Mouse (Mus musculus) cerebellum, adult 18-20 months (tissue): ENCODE data around the gene Tns1.

Experiments
- DNase-seq, 2 experiments: peaks; one replicate each; pipeline ENCODE4 v3.0.0; 2021

Tns1 gene

DNA sequence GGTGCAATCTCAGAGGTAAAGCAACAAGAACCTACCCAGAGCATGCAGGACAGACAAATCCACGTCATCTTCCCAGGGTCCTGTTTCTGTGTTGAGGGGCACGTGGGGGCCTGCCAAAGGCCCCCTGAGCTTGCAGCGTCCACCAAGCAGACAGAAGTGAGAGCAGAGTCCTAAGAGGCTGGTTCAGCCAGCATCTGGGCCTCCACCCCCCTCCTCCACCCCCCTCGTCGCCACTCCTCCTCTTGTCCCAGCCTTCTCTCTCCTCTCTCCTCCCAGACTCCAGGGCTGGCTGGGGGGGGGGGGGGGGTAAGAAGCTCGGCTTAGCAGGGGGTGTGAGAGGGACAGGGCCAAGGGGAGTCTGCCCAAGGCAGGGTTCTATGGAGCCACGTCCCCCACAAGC, 33.1 kb downstream of the Tns1 start:
- DNase-seq, result no peak

DNA sequence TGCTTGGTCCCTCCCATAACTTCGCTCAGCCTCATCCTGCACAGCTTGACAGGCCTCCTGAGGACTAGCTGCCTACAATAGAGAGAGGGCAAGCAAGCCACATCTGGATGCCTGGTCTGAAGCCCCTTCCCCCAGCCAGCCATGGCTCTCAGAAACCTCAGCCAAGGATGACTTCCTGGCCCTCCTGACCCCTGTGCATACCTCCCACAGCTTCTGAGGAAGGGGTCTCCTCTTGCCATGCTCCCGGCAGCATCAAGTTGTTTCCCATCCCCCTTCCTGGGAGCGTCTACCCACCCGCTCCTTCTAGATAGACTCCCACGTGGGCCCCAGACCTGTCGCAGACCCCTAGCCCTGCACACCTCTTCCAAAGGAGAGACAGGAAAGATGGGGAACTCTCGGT, 33.9 kb downstream of the Tns1 start:
- DNase-seq, result no peak

DNA sequence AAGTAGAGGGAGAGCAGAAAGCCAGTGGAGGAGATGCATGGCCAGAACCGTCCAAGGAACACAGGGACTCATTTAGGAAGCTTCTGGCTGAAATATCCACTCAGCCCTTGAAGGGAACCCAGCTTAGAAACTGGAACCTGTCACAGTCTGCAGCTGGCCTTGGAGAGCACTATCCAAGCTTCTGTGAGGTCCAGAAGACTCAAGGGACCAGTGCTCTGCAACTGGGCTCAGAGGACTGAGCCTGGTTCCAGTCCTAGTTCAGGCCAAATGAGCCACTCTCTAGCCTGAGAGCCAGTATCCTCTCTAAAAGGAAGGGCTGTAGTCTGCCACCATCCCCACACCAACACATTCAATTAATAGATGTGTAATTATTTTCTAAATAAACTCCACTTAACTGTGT, 35.7 kb downstream of the Tns1 start:
- no peak for DNase-seq

DNA sequence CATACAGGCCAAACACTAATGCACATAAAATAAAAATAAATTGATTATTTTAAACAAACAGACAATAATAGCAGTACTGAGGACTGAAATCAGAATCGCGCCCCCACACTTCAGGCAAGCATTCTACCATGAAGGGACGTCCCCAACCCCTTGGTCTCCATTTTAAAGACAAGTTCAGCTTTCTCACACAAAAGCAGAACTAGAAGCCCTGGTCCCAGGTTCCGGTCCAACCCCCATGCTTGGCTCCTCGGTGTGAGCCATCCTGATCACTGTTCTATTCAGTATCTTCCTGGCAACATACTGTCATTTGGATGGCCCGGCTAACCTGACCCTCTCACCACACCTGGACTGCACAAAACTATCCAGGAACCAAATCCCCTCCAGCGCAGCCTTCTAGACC, 38.7 kb downstream of the Tns1 start:
- no peak for DNase-seq

DNA sequence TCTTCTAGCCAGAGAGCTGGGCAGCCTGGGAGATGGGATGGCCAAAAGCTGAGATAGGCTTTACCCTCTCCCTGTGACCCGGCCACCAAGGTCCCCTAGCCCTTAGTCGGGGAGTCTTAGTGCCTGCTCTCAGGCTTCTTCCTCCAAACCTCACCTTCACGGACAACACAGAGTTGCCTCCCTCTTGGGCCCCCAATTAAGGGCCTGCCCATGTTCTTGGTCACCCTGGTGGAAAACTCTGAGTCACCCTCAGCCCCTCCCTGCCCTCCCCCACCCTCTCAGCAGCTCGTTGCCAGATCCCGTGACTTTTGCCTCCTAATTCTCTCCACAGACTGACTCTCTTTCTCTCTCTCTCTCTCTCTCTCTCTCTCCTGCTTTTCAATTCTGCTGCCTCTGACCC, 39.5 kb downstream of the Tns1 start:
- DNase-seq, result no peak

DNA sequence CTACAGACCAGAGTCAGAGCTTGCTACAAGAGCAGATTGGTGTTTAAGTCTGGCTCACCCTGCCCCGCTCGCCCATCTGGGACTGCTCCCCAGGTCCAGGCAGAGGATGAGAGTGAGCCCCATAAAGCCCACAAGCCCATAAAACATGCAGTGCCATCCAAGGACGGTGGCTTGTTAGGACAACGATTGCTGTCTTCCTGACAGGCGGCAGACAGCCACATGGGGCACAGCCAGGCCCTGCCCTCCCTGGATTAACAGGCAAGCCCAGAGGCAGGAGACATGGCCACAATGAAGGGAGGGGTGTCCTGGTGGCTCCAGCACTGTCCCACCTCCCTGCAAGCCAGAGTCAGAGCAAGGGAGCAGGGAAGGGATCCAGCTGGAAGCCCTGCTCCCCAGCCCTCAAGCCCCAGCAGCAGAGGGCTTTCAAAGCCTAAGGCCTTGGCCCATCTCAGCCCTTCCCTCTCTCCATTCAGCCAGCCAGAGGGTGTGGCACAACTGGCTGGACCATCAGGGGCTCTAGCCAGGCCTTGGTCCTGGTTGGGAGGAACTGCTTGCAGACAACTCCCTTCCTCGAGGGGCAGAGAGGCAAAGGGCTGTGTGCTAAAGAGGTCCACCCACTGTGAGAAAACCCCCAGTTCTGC, 40.1 kb downstream of the Tns1 start:
- no peak for DNase-seq

DNA sequence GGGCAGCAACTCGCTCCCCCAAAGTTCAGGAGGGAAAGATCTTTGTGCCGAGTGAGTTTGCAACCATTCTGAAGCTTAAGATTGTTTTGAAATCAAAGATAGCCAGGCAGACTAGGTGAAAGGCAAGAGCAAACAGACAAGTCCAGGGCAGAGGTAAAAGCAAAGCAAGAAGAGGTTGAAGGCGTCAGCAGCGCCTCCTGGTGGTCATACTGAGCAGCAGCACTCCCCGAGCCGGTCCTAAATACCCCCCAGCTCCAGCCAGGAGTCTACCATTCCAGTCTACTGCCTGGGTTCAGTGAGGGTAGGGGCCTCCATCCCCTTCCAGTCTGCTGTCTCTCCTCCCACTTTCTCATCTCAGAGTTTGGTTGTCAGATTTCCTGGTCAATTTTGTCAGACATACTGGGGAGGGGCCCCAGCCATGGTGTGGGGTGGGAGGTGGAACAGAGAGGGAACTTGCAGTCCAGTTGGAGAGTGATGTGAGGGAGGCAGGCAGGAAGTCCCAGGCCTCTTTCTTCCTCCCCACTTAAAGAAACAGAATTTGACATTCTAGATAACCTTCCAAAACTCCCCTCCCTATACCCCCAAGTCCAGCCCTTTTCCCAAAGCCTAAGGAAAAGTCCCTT, 41.3 kb downstream of the Tns1 start:
- peak in 1 of 2 experiments; percentile 24 for DNase-seq

DNA sequence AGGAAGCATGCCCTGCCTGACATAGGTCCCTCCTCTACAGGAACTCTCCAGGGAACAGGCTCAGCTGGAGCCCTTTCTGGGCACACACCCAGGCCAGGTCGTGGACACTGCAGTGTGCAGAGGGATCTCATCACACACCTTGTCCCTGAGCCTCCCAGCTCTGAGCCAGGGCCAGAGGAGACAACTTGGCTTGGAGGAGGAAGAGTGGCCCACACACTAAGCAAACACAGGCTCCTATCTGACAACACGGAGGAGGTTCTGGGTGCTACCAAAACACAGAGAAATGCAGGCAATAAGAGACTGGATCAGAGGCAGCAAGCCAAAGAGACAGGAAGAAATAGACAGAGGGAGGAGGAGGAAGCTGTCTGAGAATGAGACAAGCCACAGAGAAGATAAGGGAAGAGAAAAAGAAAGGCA, 42.7 kb downstream of the Tns1 start:
- DNase-seq, result no peak

DNA sequence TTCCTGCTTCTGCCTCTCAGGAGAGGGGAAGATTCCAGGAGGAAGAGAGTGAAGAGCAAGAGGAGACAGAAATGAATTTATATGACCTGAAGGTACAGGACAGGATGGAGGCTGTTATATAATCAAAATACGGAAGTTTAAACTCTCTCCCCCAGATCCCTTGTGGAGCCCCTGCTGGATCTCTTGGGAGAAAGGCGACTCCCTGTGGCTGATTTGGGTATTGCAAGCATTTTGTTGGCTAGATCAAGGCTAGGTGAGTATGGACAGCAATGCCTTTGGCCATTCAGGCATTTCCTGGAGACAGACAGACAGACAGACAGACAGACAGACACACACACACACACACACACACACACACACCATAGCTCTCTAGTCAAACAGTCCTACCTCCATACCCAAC, 46.9 kb downstream of the Tns1 start:
- peak; percentile 23 to 50 for DNase-seq

DNA sequence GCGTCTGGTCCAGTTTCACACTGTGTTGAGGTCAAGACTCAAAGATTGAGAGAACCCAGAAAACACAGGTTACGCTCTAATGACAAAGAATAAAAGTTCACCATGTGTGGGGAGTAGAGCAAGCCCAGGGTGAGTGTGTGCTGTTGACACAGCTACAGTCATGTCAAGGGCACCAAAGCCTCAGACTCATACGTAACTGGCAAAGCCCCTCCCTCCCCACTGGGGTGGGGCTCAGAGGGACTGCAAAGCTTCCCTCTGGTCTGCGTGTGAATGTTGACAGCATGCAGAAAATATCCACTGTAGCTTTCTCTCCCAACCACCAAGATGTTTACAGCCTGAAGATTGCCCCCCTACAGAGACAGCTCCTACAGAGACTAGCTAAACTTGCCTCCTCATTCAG, 48.0 kb downstream of the Tns1 start:
- DNase-seq, result no peak

DNA sequence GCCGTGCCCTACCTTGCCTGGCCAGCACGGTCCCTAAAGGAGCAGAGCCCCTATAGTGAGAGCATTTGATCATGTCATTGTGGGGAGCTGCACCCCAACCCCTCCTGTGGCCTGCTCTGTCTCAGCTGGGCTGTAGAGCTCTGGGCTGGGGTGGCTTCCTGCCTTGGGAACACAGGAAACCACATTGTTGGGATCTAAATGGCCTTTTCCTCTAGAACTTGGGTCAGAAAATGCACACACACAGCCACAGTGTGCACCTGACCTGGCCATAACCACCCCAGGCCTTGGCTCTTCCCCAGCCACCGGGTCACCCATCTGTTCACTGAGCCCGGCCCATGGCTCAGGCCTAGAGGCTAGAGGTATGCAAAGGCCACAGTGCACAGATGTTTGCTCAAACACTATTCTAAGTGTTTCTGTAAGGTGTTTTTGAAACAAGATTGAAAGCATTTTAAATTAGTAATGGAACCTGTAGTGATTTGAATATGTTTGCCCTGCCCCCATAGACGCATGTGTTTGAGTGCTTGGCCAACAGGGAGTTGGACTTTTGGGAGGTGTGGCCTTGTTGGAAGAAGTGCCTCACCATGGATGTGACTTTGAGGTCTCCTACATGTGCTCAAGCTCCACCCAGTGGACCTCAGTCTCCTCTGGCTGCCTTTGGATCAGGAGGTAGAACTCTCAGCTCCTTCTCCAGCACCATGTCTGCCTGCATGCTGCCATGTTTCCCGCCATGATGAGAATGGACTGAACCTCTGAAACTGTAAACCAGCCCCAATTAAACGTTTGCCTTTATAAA, 49.4 kb downstream of the Tns1 start:
- DNase-seq, result peak in 1 of 2 experiments; percentile 21

DNA sequence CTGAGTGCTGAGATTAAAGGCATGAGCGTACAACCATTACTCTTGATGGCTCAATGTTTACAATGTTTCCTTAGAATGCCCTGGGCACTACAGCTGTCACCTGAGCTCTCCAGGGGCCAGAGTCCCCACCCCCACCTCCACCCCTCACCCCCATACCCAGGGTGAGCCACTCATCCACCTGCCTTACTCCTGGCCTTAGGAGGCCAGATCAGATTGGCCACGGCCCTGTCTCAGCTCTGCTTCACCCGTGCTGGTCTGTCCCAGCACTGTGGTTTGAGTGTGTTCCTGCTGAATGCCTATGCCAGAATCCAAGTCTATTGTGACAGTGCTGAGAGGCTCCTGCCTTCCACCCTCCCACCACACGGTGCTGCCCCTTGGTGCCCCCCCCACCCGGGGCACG, 50.5 kb downstream of the Tns1 start:
- no peak for DNase-seq

DNA sequence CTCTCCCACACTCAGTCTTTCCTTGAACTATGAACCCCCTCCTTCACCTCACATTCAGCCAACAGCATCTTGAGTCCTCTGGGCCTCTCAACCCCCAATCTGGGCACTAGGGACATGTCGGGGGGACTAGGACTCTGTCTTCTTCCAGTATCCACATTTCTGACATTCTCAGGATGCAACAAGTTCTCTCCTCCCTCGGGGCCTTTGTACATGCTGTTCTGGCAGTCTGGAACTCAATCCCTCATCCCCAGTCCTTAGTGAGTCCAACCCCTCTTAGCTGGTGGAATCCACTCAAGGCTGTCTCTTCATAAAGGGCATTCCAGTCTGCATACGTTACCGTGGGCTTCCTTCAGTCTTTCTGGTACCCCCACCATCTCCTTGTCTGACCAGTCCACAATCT, 53.5 kb downstream of the Tns1 start:
- DNase-seq, result no peak

DNA sequence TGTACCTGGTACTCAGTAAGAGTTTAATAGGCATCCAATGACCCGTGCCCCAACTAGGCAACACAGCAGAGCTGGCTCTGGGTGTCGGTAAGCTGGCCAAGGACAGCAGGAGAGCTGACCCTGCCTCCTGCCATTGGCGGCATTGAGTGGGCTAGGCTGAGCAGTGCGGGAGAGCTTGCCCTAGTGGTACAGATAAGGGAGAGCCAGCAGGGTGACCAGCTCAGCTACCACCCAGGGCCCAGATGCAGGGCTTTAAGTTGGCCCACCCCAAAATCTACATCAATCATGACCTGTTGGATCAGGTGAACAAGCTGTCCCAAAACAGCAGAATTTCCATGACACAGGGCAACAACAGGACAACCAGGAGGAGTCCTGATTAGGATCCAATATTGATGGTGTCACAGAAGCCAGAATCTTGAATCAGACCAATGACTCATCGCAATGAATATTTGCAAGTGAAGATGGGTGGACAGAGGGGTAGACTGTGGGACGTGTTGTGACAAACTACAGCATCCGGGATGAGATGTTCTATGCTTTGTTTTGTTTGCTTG, 54.2 kb downstream of the Tns1 start:
- no peak for DNase-seq

DNA sequence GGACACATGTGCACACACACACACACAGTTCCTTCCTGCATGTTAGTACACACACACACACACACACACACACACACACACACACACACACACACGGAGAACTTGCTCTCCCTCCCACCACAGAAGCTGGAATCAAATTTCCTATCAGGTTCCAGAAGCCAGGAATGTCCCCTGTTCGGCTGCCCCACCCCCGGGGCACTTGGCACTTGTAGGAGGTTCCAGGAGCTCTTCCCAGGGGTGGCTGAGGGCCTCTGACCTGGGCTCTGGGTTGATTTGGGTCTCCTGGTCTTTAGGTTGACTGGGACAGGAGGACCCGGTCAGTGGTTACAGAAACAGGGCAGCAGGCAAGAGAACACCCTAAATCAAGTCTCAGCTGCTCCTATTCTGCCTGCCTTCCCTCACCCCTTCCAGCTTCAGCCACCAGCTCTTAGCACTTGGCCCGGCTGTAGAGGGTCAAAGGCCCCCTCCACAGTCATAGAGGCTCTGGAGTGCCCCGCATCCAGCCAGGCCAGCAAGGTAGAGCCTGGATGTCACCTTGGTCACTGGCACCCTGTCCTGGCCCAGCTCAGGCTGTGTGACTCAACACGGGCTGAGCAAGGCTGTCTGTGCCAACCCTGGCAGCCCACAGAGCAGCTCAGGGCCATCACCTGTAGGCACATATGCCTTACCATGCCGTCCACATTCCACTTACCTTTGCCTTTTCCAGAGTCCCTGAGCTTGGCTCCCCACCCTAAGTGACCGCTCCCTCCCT, 55.0 kb downstream of the Tns1 start:
- DNase-seq, result peak; percentile 13 to 19

DNA sequence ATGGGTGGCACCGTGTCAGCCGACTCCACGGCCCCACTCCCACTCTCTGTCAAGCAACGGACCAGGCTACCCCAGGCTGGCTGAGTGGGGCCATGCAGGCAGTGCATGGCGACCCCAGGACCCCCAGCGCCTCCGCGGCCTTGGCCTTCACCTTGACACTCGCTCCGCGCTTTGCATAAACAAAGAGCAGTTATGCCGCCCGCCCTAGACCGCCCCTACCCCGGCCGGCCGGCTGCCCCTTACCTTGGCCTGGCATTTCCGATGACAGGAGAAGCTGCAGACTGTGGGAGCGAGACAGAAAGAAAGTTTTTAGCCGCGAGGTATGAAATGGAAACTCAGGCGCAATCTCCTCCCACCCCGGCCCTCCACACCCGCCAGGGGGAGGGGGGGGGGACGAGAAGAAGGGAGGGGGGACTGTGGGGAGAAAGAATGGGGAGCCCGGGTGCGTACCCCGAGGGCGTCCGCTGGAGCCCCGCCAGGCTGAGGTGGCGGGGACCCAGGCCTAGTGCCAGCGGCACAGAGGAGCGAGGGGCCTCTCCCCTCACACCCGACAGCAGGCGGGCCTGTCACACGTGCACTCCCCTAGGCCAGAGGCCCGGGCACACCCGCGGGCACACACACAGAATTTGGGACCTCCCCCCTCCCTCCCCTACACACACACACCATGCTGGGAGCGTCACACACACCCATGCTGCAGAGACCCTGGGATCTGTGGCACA, 55.7 kb downstream of the Tns1 start:
- DNase-seq, result no peak

DNA sequence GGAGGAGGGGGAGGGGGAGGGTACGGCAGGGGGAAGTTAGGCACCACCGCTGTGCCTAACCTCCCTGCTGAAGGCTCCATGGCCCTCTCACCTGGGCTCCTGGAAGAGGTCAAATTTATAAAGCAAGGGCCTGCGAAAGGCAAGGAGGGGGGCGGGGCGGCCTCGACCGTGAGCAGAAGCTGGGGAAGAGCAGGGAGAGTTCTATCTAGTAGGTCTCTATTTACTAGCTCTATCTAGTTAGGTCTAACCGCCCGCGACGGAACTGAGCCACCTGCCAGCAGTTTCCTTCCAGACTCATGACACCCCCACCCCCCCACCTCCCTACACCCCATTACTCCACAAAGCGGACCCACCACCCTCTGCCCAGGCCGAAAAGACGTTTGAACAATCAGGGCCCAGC, 56.4 kb downstream of the Tns1 start:
- DNase-seq, result no peak

DNA sequence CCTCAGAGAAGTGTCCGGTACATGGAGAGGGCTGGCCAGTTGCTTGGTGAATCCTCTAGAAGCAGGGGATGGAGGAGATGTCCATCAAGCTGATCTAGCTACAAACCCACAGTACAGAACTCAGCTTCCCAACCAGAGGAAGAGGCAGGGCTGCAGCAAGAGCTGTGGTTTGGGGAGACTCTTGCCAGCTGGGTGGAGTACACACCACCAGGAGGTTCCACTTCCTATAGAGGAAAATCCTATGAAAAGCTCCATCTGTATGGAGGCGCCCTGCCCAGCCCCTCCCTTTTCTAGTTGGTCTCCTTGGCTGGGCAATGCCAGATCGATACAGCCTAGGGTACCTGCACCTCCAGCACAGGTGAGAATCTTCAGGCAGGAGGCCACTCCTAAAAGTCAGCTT, 57.7 kb downstream of the Tns1 start:
- no peak for DNase-seq

DNA sequence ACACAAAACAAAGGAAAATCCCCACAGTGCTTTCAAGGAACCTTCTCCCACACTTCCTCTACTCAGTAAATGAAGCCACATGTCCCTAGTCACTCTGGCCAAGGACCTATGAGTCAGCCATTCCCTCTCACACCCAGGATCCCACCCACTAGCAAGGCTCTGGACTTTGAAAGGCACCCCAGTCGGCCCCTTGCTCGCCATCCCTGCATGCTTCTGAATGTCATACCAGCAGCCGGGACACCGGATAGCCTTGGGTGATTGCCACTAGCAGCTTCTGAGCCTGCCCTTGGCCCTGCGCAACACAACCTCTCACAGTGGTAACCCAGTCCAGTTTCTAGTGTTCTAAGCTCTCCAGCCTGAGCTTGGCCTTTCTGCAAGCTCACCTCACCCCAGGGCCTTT, 58.2 kb downstream of the Tns1 start:
- DNase-seq, result no peak

DNA sequence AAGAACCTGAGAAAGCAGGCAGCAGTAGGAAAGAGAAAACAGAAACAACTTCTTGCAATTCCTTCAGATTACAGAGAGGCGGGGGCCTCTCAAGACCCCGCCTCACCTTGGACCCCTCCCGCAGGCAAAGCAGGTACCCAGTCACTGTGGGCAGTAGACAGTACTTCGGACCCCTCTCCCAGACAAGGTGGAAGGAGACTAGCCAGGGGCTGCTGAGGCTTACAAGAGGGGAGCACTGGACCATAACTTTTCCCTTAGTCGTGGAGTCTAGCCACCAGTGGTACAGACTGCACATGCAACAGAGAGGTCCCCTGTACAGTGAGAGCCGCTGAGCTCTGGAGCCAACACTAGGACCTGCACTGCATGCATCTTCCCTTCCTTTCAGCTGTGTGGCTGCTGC, 64.2 kb downstream of the Tns1 start:
- DNase-seq, result no peak

DNA sequence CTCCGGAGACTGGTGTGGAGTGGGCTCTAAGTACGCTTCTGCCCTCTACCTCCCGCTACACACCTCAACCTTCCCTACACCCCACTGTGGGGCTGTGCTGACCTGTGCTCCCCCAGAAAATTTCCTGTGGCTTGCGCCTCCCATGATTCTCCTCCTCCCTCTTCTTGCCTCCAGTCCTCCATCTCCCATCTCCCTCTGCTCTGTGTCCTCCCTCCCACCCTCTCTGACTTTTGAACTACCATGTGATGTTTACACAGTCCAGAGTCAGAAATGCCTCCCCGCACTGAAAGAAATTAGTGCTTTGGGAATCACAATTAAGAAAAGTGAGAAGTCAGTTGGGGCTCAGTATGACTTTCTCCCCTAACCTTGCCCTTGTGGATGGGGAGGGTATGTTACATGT, 64.7 kb downstream of the Tns1 start:
- DNase-seq, result no peak

DNA sequence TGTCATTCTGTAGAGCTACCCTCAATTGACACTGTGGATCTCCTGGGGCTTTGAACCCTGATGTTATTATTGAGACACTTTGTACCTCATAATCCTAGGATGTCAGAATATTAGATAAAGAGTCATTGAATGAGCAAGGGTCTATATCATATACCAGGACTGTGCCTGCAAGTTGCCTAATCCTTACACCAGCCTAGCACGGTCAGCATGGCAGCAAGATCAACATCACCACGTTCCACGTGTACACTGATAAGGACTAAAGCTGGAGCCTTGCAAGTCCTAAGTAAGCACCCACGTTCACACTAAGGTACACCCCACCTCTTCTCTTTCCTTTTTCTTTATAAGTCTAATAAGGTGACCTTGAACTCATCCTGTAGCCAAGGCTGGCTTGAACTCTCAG, 65.5 kb downstream of the Tns1 start:
- no peak for DNase-seq

DNA sequence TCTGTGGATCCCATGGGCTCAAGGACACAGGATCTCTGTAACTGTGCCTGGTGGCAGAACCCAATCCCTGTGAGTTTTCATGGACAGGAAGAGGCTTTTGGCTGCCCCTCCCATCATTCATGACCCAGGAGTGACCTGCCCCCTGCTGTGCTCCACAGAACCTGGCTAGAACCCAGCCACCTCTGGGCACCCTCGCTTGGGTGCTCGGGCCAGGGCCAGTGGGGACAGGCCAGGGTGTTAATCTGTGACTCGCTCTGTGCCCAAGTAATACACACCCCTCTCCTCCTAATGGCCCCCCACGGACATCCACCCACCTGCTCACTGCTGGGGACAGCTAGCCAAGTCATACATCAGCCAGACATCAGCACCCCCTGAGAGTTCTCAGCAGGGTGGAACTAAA, 65.9 kb downstream of the Tns1 start:
- no peak for DNase-seq
